9 mouse cellular contexts compared by ENCODE assay signal in the genomic region with DNA sequence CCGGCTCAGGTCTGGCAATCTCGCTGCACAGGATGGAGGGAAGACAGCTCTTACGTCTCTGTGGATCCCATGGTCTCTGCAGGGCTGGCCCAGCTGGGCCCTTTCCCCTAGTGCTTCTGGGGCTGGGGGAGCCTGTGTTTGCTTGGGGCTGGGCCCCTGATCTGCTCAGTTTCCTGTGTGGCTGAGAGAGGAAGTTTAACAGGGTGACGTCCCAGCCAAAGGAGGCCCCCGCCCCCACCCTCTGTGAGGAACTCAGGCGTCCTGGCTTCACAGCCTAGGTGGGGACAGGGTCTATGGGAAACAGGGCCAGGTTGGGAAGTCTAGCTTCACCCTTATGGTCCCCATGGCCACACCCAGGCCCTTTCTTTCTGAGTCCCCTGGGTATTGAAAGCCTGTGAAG. TPM values are rescaled to one million over a fixed set of nuclear protein-coding genes. Genes with fewer than 3 reads are reported as not detected.
DNase-seq lines count a peak whose midpoint lies in the region; ATAC-seq lines count a peak whose summit lies in the region.
"Had no signal": no experiment of that assay in that cellular context is flagged by ENCODE, and none has a peak within 500 bp of the region (broad histone marks: within the 10 kb centered on the region; RNA-seq: fewer than 3 reads in every experiment).

Gene Dennd1c, minus strand, starts transcription at position 179 of the 400 bp plus-strand sequence.

- H3K27me3 ChIP-seq in neural tube, embryonic 12.5 days (replicated peaks), result no peaks in the 10 kb centered on the region

- no peak within 1 kb of the TSS for H3K4me2 ChIP-seq in neural tube, embryonic 12.5 days (replicated peaks)

- H3K9ac ChIP-seq in neural tube, embryonic 12.5 days, result no peak within 1 kb of the TSS

- WGBS in neural tube, embryonic 12.5 days, result 62% methylated on average over 6 of the region's 6 CpGs

- no peak within 1 kb of the TSS for H3K4me3 ChIP-seq in neural tube, embryonic 12.5 days
- H3K4me3 ChIP-seq: myocyte had no signal

- no peaks in the 10 kb centered on the region for H3K4me1 ChIP-seq in neural tube, embryonic 12.5 days

- H3K27ac ChIP-seq in neural tube, embryonic 12.5 days, result no peak within 1 kb of the TSS

- no peaks in the 10 kb centered on the region for H3K9me3 ChIP-seq in neural tube, embryonic 12.5 days

- 0 out of 2 replicates have a peak, but pooled peaks have one; percentile 23 for ATAC-seq in neural tube, embryonic 12.5 days (ENCODE audit: low FRiP score, low read depth)
- peak; percentile 94 to 97 for ATAC-seq in hematopoietic stem cell, adult 5-6 weeks (replicated peaks in 1 of 2; ENCODE audit: insufficient read depth in 1 of 2, low FRiP score in 2 of 2, low TSS enrichment in 1 of 2, low read depth in 1 of 2, poor library complexity in 2 of 2, severe bottlenecking in 2 of 2)
- peak; percentile 94 for ATAC-seq in megakaryocyte progenitor cell, adult 5-6 weeks (replicated peaks; ENCODE audit: poor library complexity)

- H3K36me3 ChIP-seq in neural tube, embryonic 12.5 days, result peaks cover 29% of the 10 kb centered on the region

- no peak for DNase-seq in neural tube, embryonic 10.5 days (ENCODE audit: extremely low spot score, low spot score)
- peak; percentile 82 to 90 for DNase-seq in thymus, postnatal 36 days
- no peak for DNase-seq in kidney, postnatal 25 days
- no peak for DNase-seq in right cerebral cortex, postnatal 25 days
- DNase-seq in MN1 (ENCODE audit: low spot score), result no peak

RNA-seq across cellular contexts. Expression of gene Dennd1c, which starts in this region (rescaled TPM):
- polyA plus RNA-seq in neural tube, embryonic 12.5 days (2016; fragmentation: Nextera tagmentation; extraction: Ambion mirVana), result 4.3 and 4.5 TPM in 2 replicates
- 21.1 and 24.2 TPM in 2 replicates for total RNA-seq in hematopoietic stem cell, adult 5-6 weeks (2017)
- total RNA-seq in megakaryocyte progenitor cell, adult 5-6 weeks (2015), result 7.6 and 11.5 TPM in 2 replicates
- total RNA-seq in megakaryocyte progenitor cell, adult 5-6 weeks (2017), result 3.5 and 8.8 TPM in 2 replicates

Comparison
In these comparisons a context has a peak if more than half of its experiments do, and no peak if none do; other contexts are left out.
1. ATAC-seq: peak in every context shown above with its lines; median percentile 96 in hematopoietic stem cell, adult 5-6 weeks; 94 in megakaryocyte progenitor cell, adult 5-6 weeks; 23 in neural tube, embryonic 12.5 days.
2. DNase-seq: peak in thymus, postnatal 36 days (2 of 2); none in neural tube, embryonic 10.5 days (single experiment), kidney, postnatal 25 days (0 of 2), right cerebral cortex, postnatal 25 days (single experiment) and MN1 (single experiment).